Mouse (Mus musculus): ENCODE results near the gene Llph.

The Llph gene

DNA sequence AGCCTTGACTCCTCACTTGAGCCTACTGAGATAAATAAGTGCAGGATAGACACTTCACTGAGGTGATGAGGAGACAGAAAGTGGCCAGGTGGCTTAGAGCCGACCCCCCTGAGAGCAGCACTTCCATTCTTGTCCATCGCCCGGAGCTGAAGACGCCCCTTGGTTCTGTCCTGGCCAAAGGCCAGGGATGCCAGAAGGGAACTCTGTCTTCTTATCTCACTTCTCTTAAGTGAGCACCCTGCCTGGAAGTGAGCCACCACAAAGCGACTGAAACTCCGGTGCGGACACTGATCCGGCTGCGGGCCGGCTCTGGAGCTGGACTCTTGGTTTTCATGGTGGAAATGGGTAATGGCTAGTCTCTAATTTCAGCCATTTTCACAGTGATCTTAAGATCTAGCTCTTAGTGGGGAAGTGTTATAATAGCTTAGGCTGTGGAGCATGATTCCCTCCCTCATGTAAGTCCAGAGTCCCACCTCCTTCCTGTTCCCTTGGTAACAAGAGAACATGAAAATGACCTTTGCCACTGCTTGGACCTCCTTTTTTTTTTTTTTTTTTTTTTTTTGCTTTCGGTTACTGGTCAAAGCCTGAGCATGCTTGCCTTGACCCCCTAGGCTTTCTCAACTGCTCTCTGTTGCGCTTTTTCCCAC is 52.7 kb downstream of the Llph start:
- no peak for DNase-seq (ENCODE audit: low read depth, low spot score)

DNA sequence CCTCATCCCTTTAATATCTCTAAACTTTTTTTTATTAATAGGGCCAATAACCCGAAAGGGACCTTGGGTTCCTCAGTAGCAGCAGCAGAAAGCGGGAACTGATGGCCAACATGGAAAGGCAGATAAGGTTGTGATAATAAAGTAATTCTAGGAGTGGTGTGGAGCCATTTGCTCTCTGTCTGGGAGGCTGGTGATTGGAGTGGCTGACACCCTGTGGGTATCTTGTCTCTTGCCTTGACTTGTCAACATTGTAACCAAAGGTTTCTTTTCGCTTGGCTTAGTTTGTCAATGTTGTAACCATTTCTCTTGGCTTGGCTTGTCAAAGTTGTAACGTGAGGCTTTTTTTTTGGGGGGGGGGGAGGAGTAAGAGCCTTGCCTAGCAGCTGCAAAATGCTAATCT is 53.5 kb downstream of the Llph start:
- no peak for DNase-seq (ENCODE audit: low read depth, low spot score)

DNA sequence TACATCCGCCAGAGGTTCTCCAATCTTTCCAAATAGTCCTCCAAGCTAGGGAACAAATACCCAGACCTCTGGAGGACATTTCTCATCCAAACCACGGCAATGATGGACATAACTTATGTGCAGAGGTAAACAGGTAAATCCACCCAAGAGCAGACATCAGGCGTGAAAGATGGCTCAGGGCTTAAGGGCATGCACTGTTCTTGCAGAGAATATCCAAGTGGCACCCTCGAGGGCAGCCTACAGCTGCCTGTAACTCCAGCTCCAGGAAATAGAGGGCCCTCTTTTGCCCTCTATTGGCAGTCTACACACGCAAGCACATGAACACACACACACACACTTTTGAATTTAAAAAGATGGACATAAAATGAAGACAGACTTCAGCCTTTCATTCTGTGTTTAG is 54.8 kb downstream of the Llph start:
- no peak for DNase-seq (ENCODE audit: low read depth, low spot score)
